Mouse (Mus musculus): Measurements from ENCODE around the gene Tfpi.
"Not testable (repeated sequence)": the region's sequence is repeated elsewhere in the genome, so short reads cannot be mapped to it uniquely, and the experiment has no call there.

Tfpi gene

GRCm38 (mm10) chr2:84389075-84389474 is 87.5 kb downstream of the Tfpi start:
- DNase-seq (ENCODE audit: low spot score in 2 of 2): no peak

DNA sequence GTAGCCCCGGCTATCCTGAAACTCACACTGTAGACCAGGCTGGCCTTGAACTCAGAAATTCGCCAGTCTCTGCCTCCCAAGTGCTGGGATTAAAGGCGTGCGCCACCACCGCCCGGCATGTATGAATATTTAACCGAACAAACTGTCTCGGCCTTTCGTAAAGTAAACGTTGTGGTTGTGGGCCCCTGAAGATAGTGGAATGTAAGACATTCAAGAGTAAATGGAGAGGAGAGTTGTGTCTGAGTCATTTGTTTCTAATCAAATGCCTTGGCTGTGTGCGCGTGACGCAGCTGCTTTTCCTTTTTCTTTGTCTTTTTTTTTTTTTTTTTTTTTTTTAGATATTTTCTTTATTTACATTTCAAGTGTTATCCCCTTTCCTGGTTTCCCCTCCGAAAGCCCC is 88.0 kb downstream of the Tfpi start:
- DNase-seq (ENCODE audit: low spot score in 2 of 2): not testable (repeated sequence)

DNA sequence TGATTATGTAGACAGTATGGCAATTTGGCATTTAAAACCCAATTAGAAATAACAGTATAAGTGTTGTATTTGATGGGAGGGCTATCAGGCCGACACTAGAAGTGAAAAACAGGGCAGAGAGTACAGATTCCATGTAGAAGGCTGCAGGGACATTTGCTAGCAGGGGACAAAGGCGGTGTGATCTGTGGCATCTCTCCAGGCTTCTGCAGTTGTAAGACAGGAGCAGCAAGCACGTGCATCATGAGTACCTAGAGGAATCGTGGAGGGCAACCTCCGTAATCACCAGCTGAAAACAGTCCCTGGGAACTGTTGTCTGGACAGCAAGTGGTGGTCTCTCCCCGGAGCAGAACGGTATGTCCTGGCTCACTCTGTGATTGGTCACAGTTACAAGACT is 88.6 kb downstream of the Tfpi start:
- DNase-seq (ENCODE audit: low spot score in 2 of 2): no peak

DNA sequence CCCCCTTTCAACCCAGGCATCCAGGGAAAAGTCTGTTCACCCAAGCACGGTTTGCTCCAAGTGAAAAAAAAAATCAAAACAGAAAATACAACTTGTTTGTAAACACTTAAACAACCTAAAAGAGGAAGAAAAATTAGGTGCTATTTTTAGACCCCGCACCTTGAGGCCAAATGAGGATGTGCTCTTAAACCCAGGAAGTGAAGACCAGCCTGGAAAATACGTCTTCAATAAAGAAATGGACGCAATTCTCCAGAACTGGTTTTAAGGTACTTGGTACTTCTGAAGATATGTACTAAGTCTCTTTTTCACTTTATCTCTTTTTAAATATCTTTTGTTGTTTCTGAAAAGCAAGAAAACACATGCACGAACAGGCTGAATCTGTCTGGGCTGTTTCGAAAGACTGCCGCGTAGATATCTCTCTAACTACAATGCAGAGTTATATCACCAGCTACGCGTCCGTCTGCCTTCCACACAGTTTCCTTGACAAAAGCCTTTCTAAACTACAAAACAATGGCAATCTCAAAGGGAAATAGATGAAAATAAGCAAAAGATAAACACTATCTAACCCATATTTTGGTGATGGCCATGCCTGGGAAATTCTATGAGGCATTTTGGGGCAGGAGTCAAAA is 89.1 kb downstream of the Tfpi start:
- DNase-seq (ENCODE audit: low spot score in 2 of 2): no peak

DNA sequence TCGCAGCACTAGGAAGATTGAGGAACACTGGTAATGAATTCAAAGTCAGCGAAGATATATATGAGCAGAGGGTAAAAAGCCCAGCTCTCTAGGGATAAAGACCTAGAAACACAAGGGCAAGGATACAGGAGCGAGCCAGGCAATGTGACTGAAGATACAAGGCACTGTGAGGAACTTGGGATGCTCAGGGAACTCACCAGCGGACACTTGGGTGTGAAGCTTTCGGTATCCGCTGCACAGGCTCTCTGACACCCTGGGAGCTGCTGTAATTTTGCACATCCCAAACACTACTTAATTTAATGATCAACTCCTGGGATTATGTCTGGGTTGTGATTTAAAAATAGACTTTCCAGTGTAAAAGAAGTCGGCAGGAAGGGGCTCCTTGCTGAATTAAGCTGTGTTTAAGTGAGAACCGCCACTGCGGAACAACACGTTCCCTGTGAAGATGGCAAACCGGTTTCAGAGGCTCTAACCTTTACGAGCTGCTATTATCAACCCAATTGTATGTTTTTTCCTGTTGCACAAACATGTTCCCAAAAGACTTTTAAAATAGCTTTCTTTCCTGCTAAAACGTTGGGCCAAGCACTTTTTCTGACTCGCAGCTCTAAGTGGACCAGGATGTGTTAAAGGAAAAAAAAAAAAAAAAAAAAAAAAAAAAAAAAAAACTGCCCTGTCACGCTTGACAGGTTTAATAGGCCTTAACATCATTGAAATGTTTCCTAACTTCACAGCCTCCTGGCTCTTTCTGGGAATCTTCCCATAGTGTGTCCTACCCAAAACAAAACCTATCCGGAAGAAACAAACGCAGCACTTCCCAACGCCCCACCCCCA is 89.8 kb downstream of the Tfpi start:
- DNase-seq (ENCODE audit: low spot score in 2 of 2): no peak

GRCm38 (mm10) chr2:84384911-84385693 is 91.5 kb downstream of the Tfpi start:
- DNase-seq (ENCODE audit: low spot score in 2 of 2): no peak

DNA sequence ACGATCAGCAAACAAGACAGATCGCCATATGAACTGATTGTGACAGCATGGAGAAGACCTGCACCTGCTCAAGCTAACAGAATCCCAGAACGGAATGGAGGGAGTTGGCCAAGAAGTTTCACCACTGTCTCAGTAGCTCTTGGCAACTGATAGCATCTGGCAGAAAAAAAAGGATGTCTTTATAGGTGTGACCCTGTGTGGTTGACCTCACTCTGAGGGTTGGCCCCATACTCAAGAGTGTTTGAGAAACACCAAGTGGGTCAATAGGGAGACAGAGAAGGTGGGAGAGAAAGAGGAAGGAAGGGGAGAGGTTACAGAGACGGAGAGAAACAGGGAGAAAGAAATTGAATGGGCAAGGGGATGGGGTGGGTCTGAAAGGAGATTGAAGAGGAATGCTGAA is 92.7 kb downstream of the Tfpi start:
- DNase-seq (ENCODE audit: low spot score in 2 of 2): no peak
